Mouse (Mus musculus) kidney, adult 8-10 months (tissue): Measurements from ENCODE around the gene Wt1.

Source experiments
- DNase-seq, 2 experiments: peaks; one replicate each; pipeline ENCODE4 v3.0.0; 2022

The Wt1 gene

GRCm38 (mm10) chr2:105126691-105127530, 582 bp downstream of the Wt1 start:
- DNase-seq = peak in 1 of 2 experiments; percentile 8

- no peak for DNase-seq
These were observed 1.5 kb downstream of the Wt1 start for GRCm38 (mm10) chr2:105127531-105128480.

DNA sequence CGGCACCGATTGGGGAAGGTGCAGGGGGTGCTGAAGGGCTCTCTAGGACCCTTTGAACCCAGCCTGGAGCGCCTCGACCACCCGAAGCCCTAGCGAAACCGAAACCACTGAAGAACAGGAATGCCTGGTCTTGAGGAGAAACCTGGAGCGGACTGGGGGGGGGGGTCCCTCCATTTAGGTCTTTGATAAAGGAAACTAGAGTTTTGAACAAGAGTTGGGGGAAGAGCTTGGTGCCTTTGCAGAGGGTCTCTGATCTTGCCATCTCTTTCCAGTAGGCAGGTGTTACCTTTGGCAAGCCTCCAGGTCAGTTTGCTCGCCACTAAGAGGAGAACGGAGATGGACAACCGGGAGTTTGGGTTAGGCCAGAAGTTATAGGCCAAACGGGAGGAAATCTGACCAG, 2.2 kb downstream of the Wt1 start:
- DNase-seq = no peak

- no peak for DNase-seq
These were observed 4.2 kb downstream of the Wt1 start for GRCm38 (mm10) chr2:105130351-105131060.

GRCm38 (mm10) chr2:105131061-105131810, 4.9 kb downstream of the Wt1 start:
- DNase-seq = no peak

GRCm38 (mm10) chr2:105131811-105132100, 5.4 kb downstream of the Wt1 start:
- DNase-seq = no peak

DNA sequence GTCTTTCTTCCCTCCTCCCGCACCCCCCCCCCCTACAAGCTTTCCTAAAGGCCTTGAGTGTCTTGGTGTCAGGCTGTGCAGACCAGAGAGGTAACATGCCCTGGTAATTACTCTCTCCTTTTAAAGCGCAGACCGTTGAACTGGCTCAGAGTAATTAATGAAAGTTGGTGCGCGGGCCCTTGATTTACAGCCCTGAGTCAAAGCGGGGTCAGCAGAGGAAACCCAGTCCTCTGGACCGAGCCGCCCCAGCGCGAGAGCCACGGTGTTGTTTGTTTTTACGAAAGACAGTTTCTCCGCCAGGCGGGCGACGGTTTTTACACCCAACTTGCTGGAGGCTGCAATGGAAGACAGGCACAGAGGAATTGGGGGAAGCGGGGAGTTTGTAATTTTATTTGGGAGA, 6.0 kb downstream of the Wt1 start:
- DNase-seq = no peak

GRCm38 (mm10) chr2:105132933-105133795, 6.8 kb downstream of the Wt1 start:
- DNase-seq = no peak

DNA sequence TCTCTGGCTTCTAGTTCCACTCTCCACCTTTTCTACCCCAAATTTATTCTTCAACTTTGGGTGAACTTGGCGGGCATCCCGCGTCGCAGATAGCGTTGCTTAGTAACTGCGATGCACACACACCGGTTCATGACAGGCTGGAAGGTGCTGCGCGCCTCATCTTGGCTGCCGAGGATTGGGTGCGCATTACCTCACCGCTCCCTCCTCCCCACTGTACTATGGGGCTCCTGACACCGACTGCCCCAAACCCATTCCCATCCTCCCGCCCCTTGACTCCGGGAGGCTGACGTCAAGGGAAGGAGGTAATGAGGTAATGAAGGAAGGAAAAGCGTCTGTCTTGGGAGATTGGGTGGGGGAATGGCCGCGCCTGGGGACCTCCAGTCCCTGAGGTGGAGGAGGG, 8.0 kb downstream of the Wt1 start:
- no peak for DNase-seq

DNA sequence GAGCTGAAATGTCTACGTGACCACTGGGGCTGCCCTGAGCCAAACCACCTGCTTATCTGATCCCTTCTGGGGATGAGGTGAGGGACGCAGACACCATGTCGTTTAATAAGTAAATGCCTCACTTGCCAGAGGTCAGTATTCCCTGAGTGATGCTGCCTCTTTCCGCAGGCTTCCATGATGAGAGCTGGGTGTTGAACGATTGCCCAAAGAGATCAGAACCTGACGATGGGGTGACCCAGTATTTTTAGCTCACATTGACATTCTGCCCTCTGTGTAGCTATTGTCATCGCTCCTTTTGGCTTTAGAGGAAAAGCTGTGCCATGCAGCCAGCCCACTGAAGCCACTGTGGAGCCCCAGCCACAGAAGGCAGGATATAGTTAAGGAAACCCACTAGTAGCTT, 13.1 kb downstream of the Wt1 start:
- DNase-seq = no peak

GRCm38 (mm10) chr2:105141371-105141770, 15.0 kb downstream of the Wt1 start:
- no peak for DNase-seq

- DNase-seq = no peak
These were observed 17.4 kb downstream of the Wt1 start for GRCm38 (mm10) chr2:105143731-105144130.

- DNase-seq = no peak
These were observed 25.2 kb downstream of the Wt1 start for GRCm38 (mm10) chr2:105151544-105151943.

- no peak for DNase-seq
These were observed 26.7 kb downstream of the Wt1 start for GRCm38 (mm10) chr2:105153046-105153445.

DNA sequence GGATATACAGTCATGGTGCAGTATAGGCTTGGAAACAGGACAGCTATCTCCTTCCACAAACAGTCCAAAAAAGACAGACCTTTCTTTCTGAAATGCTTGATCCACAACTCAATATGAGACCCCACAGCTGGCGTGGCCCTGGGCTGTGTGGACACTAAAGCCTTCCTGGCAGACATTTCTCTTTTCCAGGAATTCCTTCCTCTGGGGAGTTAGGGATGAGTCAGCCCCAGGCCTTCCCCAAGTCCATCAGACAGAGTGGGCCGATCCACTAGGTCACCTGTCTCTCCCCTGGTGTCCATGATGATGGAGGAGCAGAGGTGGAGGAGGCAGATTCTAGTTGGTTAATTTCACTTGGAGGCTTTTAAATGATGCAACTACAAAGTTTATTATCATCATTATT, 34.6 kb downstream of the Wt1 start:
- DNase-seq = no peak

DNA sequence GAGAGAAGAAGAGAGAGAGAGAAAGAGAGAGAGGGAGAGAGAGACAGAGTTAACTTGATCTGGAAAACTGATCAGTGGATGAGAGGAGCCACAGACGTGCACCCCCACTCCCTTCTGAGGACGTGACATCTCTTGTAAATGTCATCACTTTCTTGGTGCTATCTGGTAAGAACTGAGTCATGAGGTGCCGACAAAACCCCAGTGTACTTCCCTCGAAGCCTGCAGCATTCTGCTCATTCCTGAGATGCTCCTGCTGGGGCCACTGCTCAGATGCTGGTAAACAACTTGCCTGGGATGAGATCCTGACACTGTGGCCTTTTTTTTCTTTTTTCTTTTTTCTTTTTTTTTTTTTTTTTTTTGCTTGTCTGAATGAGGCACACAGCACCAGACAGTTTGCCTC, 36.4 kb downstream of the Wt1 start:
- no peak for DNase-seq

- DNase-seq = no peak
These were observed 41.8 kb downstream of the Wt1 start for GRCm38 (mm10) chr2:105168137-105168536.

- DNase-seq = no peak
These were observed 47.9 kb downstream of the Wt1 start for GRCm38 (mm10) chr2:105174254-105174653.

DNA sequence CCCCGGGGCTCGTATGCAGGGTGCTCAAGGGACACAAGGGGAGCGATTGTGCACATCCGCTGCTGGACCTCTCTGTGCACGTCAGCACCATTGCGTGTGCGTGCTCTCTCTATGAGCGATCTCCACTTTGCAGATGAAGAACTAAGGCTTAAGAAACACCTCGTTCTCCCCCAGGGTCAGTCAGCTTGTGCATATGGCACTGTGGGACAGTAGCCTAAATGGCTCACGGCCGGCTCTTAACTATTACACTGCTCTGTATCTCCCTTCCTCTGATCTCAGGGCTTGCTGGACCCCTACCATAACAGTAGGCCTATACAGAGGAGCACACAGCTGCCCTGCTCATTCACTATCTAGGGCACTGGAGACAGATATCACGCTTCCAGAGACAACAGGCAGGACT, 52.5 kb downstream of the Wt1 start:
- no peak for DNase-seq

DNA sequence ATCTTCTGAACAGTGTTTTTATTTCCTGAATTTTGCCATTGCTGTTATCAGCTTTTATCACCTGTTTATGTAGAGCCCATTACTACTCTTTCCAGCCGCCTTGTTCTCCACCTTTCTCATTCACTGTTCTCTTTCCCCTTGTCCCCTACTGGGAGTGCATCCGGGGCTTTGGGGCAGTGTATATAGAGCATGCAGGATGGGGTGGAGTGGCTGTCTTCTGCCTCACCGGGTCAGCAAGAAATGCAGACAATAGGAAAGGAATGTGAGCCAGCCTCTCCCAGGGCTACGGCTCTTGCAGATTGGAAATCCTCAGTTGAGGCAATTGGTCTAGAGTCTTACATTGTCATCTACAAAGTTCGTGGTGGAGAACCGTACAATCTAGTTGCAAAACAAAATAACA, 56.2 kb downstream of the Wt1 start:
- no peak for DNase-seq

DNA sequence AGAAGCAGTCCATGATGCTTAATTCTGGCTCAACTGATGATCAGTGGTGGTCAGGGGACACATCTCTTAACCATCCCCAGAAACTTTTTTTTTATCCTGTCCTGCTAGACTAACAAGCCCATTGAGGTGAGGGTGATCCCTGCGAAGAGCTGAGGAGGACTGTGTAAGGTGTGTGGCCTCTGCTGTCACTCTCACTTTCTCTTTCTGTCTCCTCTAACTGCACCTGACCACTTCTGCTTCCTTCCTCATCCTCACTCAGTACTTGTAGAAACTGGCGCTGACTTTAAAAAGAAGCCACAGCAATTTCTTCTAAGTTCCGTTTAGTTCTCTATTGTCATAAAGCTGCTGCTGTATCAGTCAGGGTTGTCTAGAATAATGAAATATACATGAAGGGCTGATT, 58.8 kb downstream of the Wt1 start:
- no peak for DNase-seq
